Mouse (Mus musculus): ENCODE results near the gene Mylip. TPM values are rescaled to one million over a fixed set of nuclear protein-coding genes. Genes with fewer than 3 reads are reported as not detected.

The Mylip gene
- total and polyA plus RNA-seq, 2 experiments from 2014 or later: 3.7 to 16.6 TPM

GRCm38 (mm10) chr13:45354824-45355223, 34.7 kb upstream of the Mylip start:
- no peak overlapping the region for H3K4me3 ChIP-seq (ENCODE audit: low read depth, low read length)
- H3K36me3 ChIP-seq (ENCODE audit: insufficient read depth, low read length): no peaks in the 10 kb centered on the region
- no peaks in the 10 kb centered on the region for H3K27me3 ChIP-seq (ENCODE audit: insufficient read depth, low read length)
- 86% methylated on average over 2 of the region's 2 CpGs for WGBS
- H3K9ac ChIP-seq (replicated peaks; ENCODE audit: low read length, poor library complexity, severe bottlenecking): no peak overlapping the region
- no peak overlapping the region for H3K4me2 ChIP-seq (ENCODE audit: low read depth, low read length, poor library complexity, severe bottlenecking)
- DNase-seq (ENCODE audit: low spot score) (peak; percentile 24), ATAC-seq (ENCODE audit: low FRiP score) (no peak)
- H3K27ac ChIP-seq (ENCODE audit: low read depth, low read length): no peak overlapping the region
- no peaks in the 10 kb centered on the region for H3K9me3 ChIP-seq (ENCODE audit: low read length)
- TF ChIP-seq CTCF (IDR thresholded peaks at IDR 0.05): no peak
- H3K4me1 ChIP-seq (ENCODE audit: insufficient read depth, low read length): no peaks in the 10 kb centered on the region

GRCm38 (mm10) chr13:45358208-45358607, 31.3 kb upstream of the Mylip start:
- Histone ChIP-seq H3K4me1 (ENCODE audit: insufficient read depth, low read length) (no peaks in the 10 kb centered on the region), H3K9me3 (ENCODE audit: low read length) (no peaks in the 10 kb centered on the region), H3K4me2 (ENCODE audit: low read depth, low read length, poor library complexity, severe bottlenecking) (no peak overlapping the region), H3K27ac (ENCODE audit: low read depth, low read length) (no peak overlapping the region), H3K27me3 (ENCODE audit: insufficient read depth, low read length) (no peaks in the 10 kb centered on the region), H3K36me3 (ENCODE audit: insufficient read depth, low read length) (no peaks in the 10 kb centered on the region), H3K9ac (replicated peaks; ENCODE audit: low read length, poor library complexity, severe bottlenecking) (no peak overlapping the region), H3K4me3 (ENCODE audit: low read depth, low read length) (no peak overlapping the region)
- WGBS: 94% methylated on average over 5 of the region's 5 CpGs
- no peak for DNase-seq (ENCODE audit: low spot score)
- no peak for ATAC-seq (ENCODE audit: low FRiP score)
- no peak for TF ChIP-seq CTCF (IDR thresholded peaks at IDR 0.05)

GRCm38 (mm10) chr13:45358676-45359323, 30.7 kb upstream of the Mylip start:
- no peak for TF ChIP-seq CTCF (IDR thresholded peaks at IDR 0.05)
- Histone ChIP-seq H3K36me3 (ENCODE audit: insufficient read depth, low read length) (no peaks in the 10 kb centered on the region), H3K9ac (replicated peaks; ENCODE audit: low read length, poor library complexity, severe bottlenecking) (no peak overlapping the region), H3K4me1 (ENCODE audit: insufficient read depth, low read length) (no peaks in the 10 kb centered on the region), H3K9me3 (ENCODE audit: low read length) (no peaks in the 10 kb centered on the region), H3K4me3 (ENCODE audit: low read depth, low read length) (no peak overlapping the region), H3K27me3 (ENCODE audit: insufficient read depth, low read length) (no peaks in the 10 kb centered on the region), H3K27ac (ENCODE audit: low read depth, low read length) (no peak overlapping the region), H3K4me2 (ENCODE audit: low read depth, low read length, poor library complexity, severe bottlenecking) (no peak overlapping the region)
- no peak for ATAC-seq (ENCODE audit: low FRiP score)
- 87% methylated on average over 13 of the region's 13 CpGs for WGBS
- DNase-seq (ENCODE audit: low spot score): no peak

GRCm38 (mm10) chr13:45365788-45366187, 23.8 kb upstream of the Mylip start:
- Histone ChIP-seq H3K4me1 (ENCODE audit: insufficient read depth, low read length) (no peaks in the 10 kb centered on the region), H3K27ac (ENCODE audit: low read depth, low read length) (no peak overlapping the region), H3K4me3 (ENCODE audit: low read depth, low read length) (no peak overlapping the region), H3K9me3 (ENCODE audit: low read length) (no peaks in the 10 kb centered on the region), H3K9ac (replicated peaks; ENCODE audit: low read length, poor library complexity, severe bottlenecking) (no peak overlapping the region), H3K27me3 (ENCODE audit: insufficient read depth, low read length) (no peaks in the 10 kb centered on the region), H3K36me3 (ENCODE audit: insufficient read depth, low read length) (no peaks in the 10 kb centered on the region), H3K4me2 (ENCODE audit: low read depth, low read length, poor library complexity, severe bottlenecking) (no peak overlapping the region)
- no peak for ATAC-seq (ENCODE audit: low FRiP score)
- 85% methylated on average over 10 of the region's 10 CpGs for WGBS
- DNase-seq (ENCODE audit: low spot score): no peak
- TF ChIP-seq CTCF (IDR thresholded peaks at IDR 0.05): no peak

- ATAC-seq (ENCODE audit: low FRiP score) (no peak), DNase-seq (ENCODE audit: low spot score) (no peak)
- 80% methylated on average over 2 of the region's 2 CpGs for WGBS
- no peaks in the 10 kb centered on the region for H3K27me3 ChIP-seq (ENCODE audit: insufficient read depth, low read length)
- H3K36me3 ChIP-seq (ENCODE audit: insufficient read depth, low read length): no peaks in the 10 kb centered on the region
- H3K4me3 ChIP-seq (ENCODE audit: low read depth, low read length): no peak overlapping the region
- no peak for TF ChIP-seq CTCF (IDR thresholded peaks at IDR 0.05)
- no peak overlapping the region for H3K9ac ChIP-seq (replicated peaks; ENCODE audit: low read length, poor library complexity, severe bottlenecking)
- H3K4me2 ChIP-seq (ENCODE audit: low read depth, low read length, poor library complexity, severe bottlenecking): no peak overlapping the region
- no peaks in the 10 kb centered on the region for H3K9me3 ChIP-seq (ENCODE audit: low read length)
- no peak overlapping the region for H3K27ac ChIP-seq (ENCODE audit: low read depth, low read length)
- H3K4me1 ChIP-seq (ENCODE audit: insufficient read depth, low read length): no peaks in the 10 kb centered on the region
These were observed 17.9 kb upstream of the Mylip start for GRCm38 (mm10) chr13:45371673-45372072.

GRCm38 (mm10) chr13:45372456-45372855, 17.1 kb upstream of the Mylip start:
- H3K4me2 ChIP-seq (ENCODE audit: low read depth, low read length, poor library complexity, severe bottlenecking): no peak overlapping the region
- H3K9me3 ChIP-seq (ENCODE audit: low read length): no peaks in the 10 kb centered on the region
- H3K27ac ChIP-seq (ENCODE audit: low read depth, low read length): no peak overlapping the region
- TF ChIP-seq CTCF (IDR thresholded peaks at IDR 0.05): no peak
- DNase-seq (ENCODE audit: low spot score): no peak
- 94% methylated on average over 2 of the region's 2 CpGs for WGBS
- H3K4me1 ChIP-seq (ENCODE audit: insufficient read depth, low read length): no peaks in the 10 kb centered on the region
- H3K9ac ChIP-seq (replicated peaks; ENCODE audit: low read length, poor library complexity, severe bottlenecking): no peak overlapping the region
- H3K27me3 ChIP-seq (ENCODE audit: insufficient read depth, low read length): no peaks in the 10 kb centered on the region
- no peak overlapping the region for H3K4me3 ChIP-seq (ENCODE audit: low read depth, low read length)
- H3K36me3 ChIP-seq (ENCODE audit: insufficient read depth, low read length): no peaks in the 10 kb centered on the region
- no peak for ATAC-seq (ENCODE audit: low FRiP score)

All from midbrain, postnatal 0 days (tissue).